Mouse (Mus musculus) heart, adult 2 months (tissue): ENCODE measurements at regions not wholly inside any gene's neighbourhood (a gene's known extent, or its start where the extent isn't known, plus 50 kb on each side); places are given as distances from the start of the nearest gene placed in this dataset.

ENCODE experiments used
- CTCF ChIP-seq: fragments of 200-600 bp; IDR thresholded peaks from 2 replicates; pipeline ENCODE4 v1.8.1; 2022; ENCODE audit warnings: antibody characterized with exemption, mild to moderate bottlenecking, moderate library complexity
- POLR2A ChIP-seq: fragments of 200-500 bp; IDR thresholded peaks from 2 replicates; pipeline ENCODE4 v1.6.1; 2011; ENCODE audit warnings: mild to moderate bottlenecking, low read depth, low read length, control low read depth; ENCODE audit not compliant: insufficient read depth

DNA sequence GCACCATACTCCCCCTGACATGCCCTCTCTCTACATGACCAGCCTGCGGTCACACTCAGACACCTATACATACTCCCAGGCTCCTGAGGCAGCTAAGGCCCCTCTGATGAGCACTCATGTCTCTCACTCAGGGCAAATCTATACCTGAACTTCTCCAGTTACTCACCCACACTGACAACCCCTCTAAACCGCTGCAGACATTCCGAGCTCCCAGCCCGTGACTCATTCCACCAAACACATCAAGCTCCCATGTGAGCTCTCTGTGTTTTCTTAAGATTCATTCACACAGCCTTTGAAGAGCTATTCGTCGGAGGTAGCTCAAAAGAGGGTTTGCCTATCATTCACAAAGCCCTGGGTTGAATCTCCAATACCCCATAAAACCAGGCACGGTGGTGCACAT is 75.1 kb upstream of the Nectin1 start:
- TF ChIP-seq POLR2A (no peak), CTCF (no peak)
